Mouse (Mus musculus): ENCODE results near the gene Dnah6. TPM values are rescaled to one million over a fixed set of nuclear protein-coding genes. Genes with fewer than 3 reads are reported as not detected.

The Dnah6 gene
- total and polyA plus RNA-seq, 2 experiments from 2014 or later = 0.12 TPM; not detected in 1

- Histone ChIP-seq H3K4me1 (ENCODE audit: control insufficient read depth, insufficient read depth) (no peaks in the 10 kb centered on the region), H3K9me3 (replicated peaks; ENCODE audit: control insufficient read depth, low read length) (no peaks in the 10 kb centered on the region), H3K4me3 (ENCODE audit: low read depth, low read length) (no peak overlapping the region), H3K27ac (ENCODE audit: low read depth) (no peak overlapping the region), H3K4me2 (ENCODE audit: low read depth, low read length) (no peak overlapping the region), H3K36me3 (replicated peaks; ENCODE audit: control insufficient read depth, insufficient read depth, low read length) (no peaks in the 10 kb centered on the region), H3K9ac (replicated peaks; ENCODE audit: low read depth, low read length) (no peak overlapping the region), H3K27me3 (ENCODE audit: control insufficient read depth, insufficient read depth, low read length) (no peaks in the 10 kb centered on the region)
- DNase-seq (ENCODE audit: low spot score) = no peak
- 59% methylated on average over 3 of the region's 3 CpGs for WGBS
- ATAC-seq (ENCODE audit: insufficient read depth, low read depth) = no peak
- TF ChIP-seq CTCF (IDR thresholded peaks at IDR 0.05; ENCODE audit: low read depth) = no peak
- TF ChIP-seq EP300 (IDR thresholded peaks at IDR 0.05; ENCODE audit: low read depth) = no peak
Measured at GRCm38 (mm10) chr6:73175156-73175555, 46.3 kb downstream of the Dnah6 start.

- no peak overlapping the region for H3K4me2 ChIP-seq (ENCODE audit: low read depth, low read length)
- no peaks in the 10 kb centered on the region for H3K9me3 ChIP-seq (replicated peaks; ENCODE audit: control insufficient read depth, low read length)
- H3K36me3 ChIP-seq (replicated peaks; ENCODE audit: control insufficient read depth, insufficient read depth, low read length) = no peaks in the 10 kb centered on the region
- H3K9ac ChIP-seq (replicated peaks; ENCODE audit: low read depth, low read length) = no peak overlapping the region
- H3K27me3 ChIP-seq (ENCODE audit: control insufficient read depth, insufficient read depth, low read length) = no peaks in the 10 kb centered on the region
- no peak overlapping the region for H3K27ac ChIP-seq (ENCODE audit: low read depth)
- 61% methylated on average over 3 of the region's 3 CpGs for WGBS
- TF ChIP-seq CTCF (IDR thresholded peaks at IDR 0.05; ENCODE audit: low read depth) = 0 out of 2 replicates have a peak, but pooled peaks have one; percentile 1
- TF ChIP-seq EP300 (IDR thresholded peaks at IDR 0.05; ENCODE audit: low read depth) = no peak
- H3K4me3 ChIP-seq (ENCODE audit: low read depth, low read length) = no peak overlapping the region
- no peaks in the 10 kb centered on the region for H3K4me1 ChIP-seq (ENCODE audit: control insufficient read depth, insufficient read depth)
- DNase-seq (ENCODE audit: low spot score) (no peak), ATAC-seq (ENCODE audit: insufficient read depth, low read depth) (no peak)
Measured at GRCm38 (mm10) chr6:73167230-73167629, 54.2 kb downstream of the Dnah6 start.

GRCm38 (mm10) chr6:73162958-73163357 lies 58.5 kb downstream of the Dnah6 start:
- H3K4me1 ChIP-seq (ENCODE audit: control insufficient read depth, insufficient read depth) = no peaks in the 10 kb centered on the region
- 85% methylated on average over 1 of the region's 1 CpGs for WGBS

GRCm38 (mm10) chr6:73161338-73161737 lies 60.1 kb downstream of the Dnah6 start:
- ATAC-seq (ENCODE audit: insufficient read depth, low read depth) (no peak), DNase-seq (ENCODE audit: low spot score) (no peak)
- no peaks in the 10 kb centered on the region for H3K4me1 ChIP-seq (ENCODE audit: control insufficient read depth, insufficient read depth)
- H3K4me3 ChIP-seq (ENCODE audit: low read depth, low read length) = no peak overlapping the region
- no peaks in the 10 kb centered on the region for H3K36me3 ChIP-seq (replicated peaks; ENCODE audit: control insufficient read depth, insufficient read depth, low read length)
- TF ChIP-seq EP300 (IDR thresholded peaks at IDR 0.05; ENCODE audit: low read depth) (no peak), CTCF (IDR thresholded peaks at IDR 0.05; ENCODE audit: low read depth) (no peak)
- no peak overlapping the region for H3K27ac ChIP-seq (ENCODE audit: low read depth)
- no peaks in the 10 kb centered on the region for H3K27me3 ChIP-seq (ENCODE audit: control insufficient read depth, insufficient read depth, low read length)
- WGBS = 78% methylated on average over 4 of the region's 4 CpGs
- H3K4me2 ChIP-seq (ENCODE audit: low read depth, low read length) = no peak overlapping the region
- H3K9me3 ChIP-seq (replicated peaks; ENCODE audit: control insufficient read depth, low read length) = no peaks in the 10 kb centered on the region
- no peak overlapping the region for H3K9ac ChIP-seq (replicated peaks; ENCODE audit: low read depth, low read length)

More at GRCm38 (mm10) chr6:73162958-73163357, 58.5 kb downstream of the Dnah6 start:
- no peak for ATAC-seq (ENCODE audit: insufficient read depth, low read depth)
- Histone ChIP-seq H3K9ac (replicated peaks; ENCODE audit: low read depth, low read length) (no peak overlapping the region), H3K4me3 (ENCODE audit: low read depth, low read length) (no peak overlapping the region), H3K27me3 (ENCODE audit: control insufficient read depth, insufficient read depth, low read length) (no peaks in the 10 kb centered on the region), H3K9me3 (replicated peaks; ENCODE audit: control insufficient read depth, low read length) (no peaks in the 10 kb centered on the region), H3K36me3 (replicated peaks; ENCODE audit: control insufficient read depth, insufficient read depth, low read length) (no peaks in the 10 kb centered on the region), H3K4me2 (ENCODE audit: low read depth, low read length) (no peak overlapping the region), H3K27ac (ENCODE audit: low read depth) (no peak overlapping the region)
- no peak for DNase-seq (ENCODE audit: low spot score)
- TF ChIP-seq CTCF (IDR thresholded peaks at IDR 0.05; ENCODE audit: low read depth) (no peak), EP300 (IDR thresholded peaks at IDR 0.05; ENCODE audit: low read depth) (no peak)

- H3K4me2 ChIP-seq (ENCODE audit: low read depth, low read length) = no peak overlapping the region
- H3K36me3 ChIP-seq (replicated peaks; ENCODE audit: control insufficient read depth, insufficient read depth, low read length) = no peaks in the 10 kb centered on the region
- H3K27me3 ChIP-seq (ENCODE audit: control insufficient read depth, insufficient read depth, low read length) = no peaks in the 10 kb centered on the region
- ATAC-seq (ENCODE audit: insufficient read depth, low read depth) = no peak
- H3K9me3 ChIP-seq (replicated peaks; ENCODE audit: control insufficient read depth, low read length) = no peaks in the 10 kb centered on the region
- H3K9ac ChIP-seq (replicated peaks; ENCODE audit: low read depth, low read length) = no peak overlapping the region
- no peak overlapping the region for H3K4me3 ChIP-seq (ENCODE audit: low read depth, low read length)
- DNase-seq (ENCODE audit: low spot score) = no peak
- no peak overlapping the region for H3K27ac ChIP-seq (ENCODE audit: low read depth)
- WGBS = 66% methylated on average over 2 of the region's 2 CpGs
- H3K4me1 ChIP-seq (ENCODE audit: control insufficient read depth, insufficient read depth) = no peaks in the 10 kb centered on the region
- TF ChIP-seq EP300 (IDR thresholded peaks at IDR 0.05; ENCODE audit: low read depth) = no peak
- TF ChIP-seq CTCF (IDR thresholded peaks at IDR 0.05; ENCODE audit: low read depth) = no peak
Measured at GRCm38 (mm10) chr6:73155455-73155854, 66.0 kb downstream of the Dnah6 start.

GRCm38 (mm10) chr6:73153675-73154074 lies 67.8 kb downstream of the Dnah6 start:
- WGBS = 0% methylated on average over 1 of the region's 1 CpGs
- DNase-seq (ENCODE audit: low spot score) (peak; percentile 43), ATAC-seq (ENCODE audit: insufficient read depth, low read depth) (peak; percentile 57; the same call in 1 of the 2 replicates)
- no peak overlapping the region for H3K9ac ChIP-seq (replicated peaks; ENCODE audit: low read depth, low read length)
- no peaks in the 10 kb centered on the region for H3K27me3 ChIP-seq (ENCODE audit: control insufficient read depth, insufficient read depth, low read length)
- no peak overlapping the region for H3K27ac ChIP-seq (ENCODE audit: low read depth)
- H3K4me3 ChIP-seq (ENCODE audit: low read depth, low read length) = no peak overlapping the region
- no peaks in the 10 kb centered on the region for H3K36me3 ChIP-seq (replicated peaks; ENCODE audit: control insufficient read depth, insufficient read depth, low read length)
- no peak overlapping the region for H3K4me2 ChIP-seq (ENCODE audit: low read depth, low read length)
- no peaks in the 10 kb centered on the region for H3K9me3 ChIP-seq (replicated peaks; ENCODE audit: control insufficient read depth, low read length)
- TF ChIP-seq CTCF (IDR thresholded peaks at IDR 0.05; ENCODE audit: low read depth) (peak; percentile 98), EP300 (IDR thresholded peaks at IDR 0.05; ENCODE audit: low read depth) (no peak)
- H3K4me1 ChIP-seq (ENCODE audit: control insufficient read depth, insufficient read depth) = no peaks in the 10 kb centered on the region

Measured in heart, postnatal 0 days (tissue).